Mouse (Mus musculus) c-Kit-negative CD71-positive TER-119-positive erythroid progenitor cells, embryonic 14.5 days (primary cell): ENCODE measurements around the gene Sowaha.

Source experiments
- DNase-seq: peaks from one replicate; pipeline ENCODE4 v3.0.0-alpha.2; 2013; ENCODE audit warnings: low read depth, low spot score

The Sowaha gene

DNA sequence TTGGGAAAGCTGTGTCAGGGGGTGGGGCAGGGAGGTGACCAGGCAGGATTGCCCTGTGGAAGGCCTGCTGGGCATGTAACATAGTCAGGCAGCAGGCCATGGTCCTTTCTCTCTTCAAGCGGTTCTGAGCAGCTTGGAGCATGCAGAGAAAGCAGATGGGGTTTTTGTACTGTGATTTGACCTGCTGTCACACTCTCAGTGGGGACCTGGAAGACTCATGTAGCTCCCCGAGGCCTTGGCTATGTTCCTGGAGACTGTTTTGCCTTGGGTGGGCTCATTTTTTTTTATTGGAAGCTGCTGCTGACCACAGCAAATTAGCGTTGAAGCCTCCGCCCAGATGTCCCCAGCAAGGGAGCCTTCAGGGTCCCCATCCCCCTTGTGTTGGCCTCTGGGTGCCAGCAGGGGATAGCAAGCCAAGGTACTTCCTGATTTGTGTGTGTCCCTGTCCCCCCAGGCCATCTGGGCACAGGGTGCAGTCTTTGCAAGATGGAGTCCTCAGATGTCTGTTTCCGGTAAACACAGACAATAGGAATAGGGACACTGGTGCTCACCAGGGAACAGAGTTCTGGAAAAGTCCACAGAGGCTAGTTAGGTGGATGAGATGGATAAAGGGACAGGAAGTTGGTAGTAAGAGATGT is 25.1 kb upstream of the Sowaha start:
- no peak for DNase-seq

DNA sequence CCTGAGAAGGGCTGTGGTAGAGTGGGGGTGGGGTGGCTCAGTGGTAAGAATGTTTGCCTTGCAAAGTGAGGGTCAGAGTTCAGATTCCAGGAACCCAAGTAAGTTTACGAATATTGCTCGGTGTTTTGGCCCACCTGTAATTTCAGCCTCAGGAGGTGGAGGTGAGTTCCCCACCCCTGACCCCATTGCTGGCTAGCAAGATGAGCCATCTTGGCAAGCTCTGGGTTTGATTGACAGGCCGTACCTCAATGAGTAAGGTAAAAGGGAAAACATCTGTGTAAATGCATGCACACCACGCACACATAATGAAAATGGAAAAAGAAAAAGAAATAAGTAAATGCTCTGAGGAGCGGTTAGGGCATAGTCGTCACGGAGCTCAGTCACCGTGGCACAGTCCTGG is 24.3 kb upstream of the Sowaha start:
- DNase-seq = no peak

DNA sequence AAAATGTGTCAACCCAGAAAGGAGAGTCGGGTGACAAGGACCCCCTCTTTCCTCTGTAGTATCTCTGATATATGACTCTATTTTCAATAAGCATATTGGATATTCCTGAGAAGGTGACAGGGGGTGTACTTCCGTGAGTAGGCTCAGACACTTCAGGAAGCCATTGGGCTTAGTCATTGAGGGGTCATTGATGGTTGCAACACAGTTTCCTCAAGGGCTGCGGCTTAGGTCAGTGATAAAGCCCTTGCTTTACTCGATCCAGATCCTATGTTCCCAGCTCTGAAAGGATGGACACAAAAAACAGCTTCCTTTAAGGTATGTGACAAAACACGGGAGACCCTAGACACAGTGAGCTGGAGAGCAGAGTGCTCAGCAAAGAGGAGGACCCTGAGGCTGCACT is 23.7 kb upstream of the Sowaha start:
- DNase-seq = no peak

DNA sequence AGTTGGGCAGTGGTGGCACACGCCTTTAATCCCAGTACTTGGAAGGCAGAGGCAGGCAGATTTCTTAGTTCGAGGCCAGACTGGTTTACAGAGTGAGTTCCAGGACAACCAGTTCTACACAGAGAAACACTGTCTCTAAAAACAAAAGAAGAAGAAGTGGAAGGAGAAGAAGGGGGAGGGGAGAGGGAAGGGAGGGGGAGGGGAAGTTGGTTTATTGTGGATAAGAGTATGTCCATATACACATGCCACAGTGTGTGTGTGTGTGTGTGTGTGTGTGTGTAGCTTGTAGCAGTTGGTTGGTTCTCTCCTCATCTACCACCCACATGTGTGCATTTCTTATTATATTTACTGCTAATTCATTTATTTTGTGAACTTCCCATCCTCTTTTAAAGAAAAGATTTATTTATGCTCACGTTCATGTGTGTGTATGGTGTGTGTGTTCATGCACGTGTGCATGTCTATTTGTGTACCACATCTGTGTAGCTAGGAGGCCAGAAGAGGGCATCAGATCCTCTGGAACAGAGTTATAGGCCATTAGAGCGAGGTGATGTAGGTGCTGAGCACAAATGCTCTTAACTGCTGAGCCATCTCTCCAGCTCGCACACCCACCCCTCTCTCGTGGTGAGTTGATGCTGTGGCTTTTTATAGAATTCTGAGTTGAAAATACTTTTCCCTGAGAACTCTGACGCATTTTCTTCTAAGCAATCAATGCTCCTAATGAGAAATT is 22.1 kb upstream of the Sowaha start:
- DNase-seq = no peak

DNA sequence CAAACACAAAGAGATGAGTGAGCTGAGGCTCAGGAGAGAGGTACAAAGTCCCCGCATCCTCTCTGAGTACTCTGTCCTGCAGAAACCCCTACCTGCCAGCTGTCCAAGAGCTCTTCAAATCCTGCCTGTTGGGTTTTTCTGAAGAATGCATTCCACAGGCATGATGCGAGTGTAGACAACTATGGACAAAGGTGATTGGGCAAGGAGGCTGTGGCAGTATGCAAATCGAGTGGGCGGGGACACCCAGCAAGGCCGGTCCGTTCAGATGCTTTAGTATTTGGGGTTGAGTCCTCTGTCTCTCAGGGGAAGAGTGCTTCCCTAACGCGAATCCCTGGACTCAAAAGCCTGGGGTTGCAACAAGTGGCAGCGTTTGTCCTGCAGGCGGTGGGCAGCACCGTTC is 20.5 kb upstream of the Sowaha start:
- no peak for DNase-seq

DNA sequence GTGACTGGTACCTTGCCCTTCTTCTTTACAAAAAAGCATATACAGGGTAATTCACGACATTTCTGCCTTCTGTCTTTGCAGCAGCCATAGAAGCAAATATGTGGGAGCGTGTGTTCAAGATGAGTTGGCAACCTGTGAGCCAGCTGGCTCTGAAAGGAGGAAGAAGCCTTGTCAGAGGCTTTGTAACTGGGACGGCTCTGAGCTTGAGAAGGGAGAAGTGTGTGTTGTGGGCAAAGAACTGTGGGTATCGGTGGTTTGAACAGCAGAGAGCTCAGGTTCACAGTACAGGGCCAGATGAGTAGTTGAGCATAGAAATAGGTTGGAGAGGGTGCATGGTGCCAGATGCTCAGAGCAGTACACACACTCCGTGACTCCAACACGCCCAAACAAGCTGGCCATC is 16.9 kb upstream of the Sowaha start:
- DNase-seq = no peak

DNA sequence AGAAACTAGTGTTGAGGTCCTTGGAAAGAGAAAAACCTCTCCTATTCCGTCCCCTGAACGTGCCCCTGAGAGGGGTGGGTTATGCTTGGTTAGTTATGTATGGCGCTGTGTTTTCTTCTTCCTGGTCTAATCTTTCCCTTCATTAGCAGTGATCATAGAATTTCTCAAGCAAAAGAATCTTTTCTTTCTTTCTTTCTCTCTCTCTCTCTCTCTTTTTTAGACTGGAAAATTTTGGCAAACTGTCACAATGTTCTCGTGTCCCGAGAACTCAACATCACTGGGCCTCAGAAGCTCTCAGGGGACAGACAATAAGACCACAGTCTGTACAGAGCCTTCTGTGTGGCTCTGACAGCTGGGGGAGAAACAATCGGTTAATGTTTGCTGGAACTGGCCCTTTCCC is 15.3 kb upstream of the Sowaha start:
- DNase-seq = no peak

DNA sequence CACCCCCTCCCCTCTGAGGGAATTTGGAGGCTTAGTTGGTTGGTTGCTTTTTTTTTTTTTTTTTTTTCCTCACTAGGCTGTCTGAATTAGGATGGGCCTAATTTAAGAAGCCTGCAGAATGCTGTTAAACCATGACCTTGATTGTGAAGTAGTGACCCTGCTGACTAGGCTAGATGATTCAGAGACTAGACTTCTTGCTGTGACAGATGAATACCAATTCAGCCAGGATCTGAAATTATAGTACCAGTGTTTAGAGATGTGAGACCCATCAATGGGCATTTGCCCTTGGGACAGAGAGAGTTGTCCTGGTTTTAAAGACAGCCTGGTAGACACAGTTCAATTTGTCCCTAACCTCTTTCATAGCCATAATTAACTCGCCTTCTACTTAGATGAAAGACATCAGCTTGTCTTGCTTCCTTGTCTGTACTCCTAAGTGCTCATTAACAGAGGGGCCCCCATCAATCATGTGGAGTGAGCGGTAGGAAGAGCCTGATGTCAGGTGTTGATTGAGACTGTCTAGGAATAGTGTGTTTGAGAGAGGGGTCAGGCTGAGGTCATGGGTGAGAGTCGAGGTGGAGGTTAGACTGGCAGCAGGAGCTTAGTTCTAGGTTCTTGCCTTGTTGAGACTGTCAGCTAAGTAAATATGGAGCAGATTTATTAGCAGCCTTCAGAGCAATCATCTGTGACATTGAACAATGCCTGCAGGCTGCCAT is 13.3 kb upstream of the Sowaha start:
- DNase-seq = no peak

DNA sequence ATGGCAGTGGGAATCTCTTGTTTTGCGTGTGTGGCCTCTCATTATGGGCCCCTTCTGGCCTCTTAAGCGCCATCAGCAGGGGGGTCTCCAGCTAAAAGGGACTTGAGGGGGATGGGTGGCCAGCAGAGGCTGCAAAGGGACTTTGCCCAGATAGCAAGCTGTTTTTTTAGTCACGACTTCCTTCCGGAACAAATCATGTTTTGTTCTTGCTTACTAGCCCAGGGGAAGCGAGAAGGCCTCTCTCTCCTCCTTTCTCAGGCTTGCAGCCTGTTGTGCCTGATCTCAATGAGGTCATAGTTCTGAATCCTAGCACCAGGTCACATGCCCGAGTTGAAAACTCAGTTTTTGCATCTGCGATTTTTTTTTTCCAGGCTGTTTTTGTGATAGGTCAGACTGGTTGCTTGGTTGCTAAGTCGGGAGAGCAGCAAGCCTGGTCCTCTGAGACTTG is 11.9 kb upstream of the Sowaha start:
- DNase-seq = no peak

DNA sequence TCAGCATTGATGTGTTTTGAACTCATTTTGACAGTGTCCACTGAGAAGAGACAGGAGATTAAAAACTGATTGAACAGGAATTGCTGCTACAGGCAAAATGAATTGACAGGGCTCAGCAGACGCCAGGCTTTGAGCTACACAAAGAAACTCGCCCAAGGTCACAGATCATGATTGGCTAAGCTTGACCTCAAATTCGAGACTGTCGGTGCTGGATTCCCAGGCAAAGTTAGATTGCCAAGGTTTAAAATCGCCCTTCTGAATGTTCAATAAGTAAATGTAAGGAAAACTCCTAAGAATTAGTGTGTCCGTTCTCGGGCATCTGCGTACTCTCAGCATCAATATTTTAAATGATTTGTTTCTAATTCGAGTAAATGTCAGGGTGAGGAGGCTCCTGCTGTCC is 9.3 kb upstream of the Sowaha start:
- no peak for DNase-seq

DNA sequence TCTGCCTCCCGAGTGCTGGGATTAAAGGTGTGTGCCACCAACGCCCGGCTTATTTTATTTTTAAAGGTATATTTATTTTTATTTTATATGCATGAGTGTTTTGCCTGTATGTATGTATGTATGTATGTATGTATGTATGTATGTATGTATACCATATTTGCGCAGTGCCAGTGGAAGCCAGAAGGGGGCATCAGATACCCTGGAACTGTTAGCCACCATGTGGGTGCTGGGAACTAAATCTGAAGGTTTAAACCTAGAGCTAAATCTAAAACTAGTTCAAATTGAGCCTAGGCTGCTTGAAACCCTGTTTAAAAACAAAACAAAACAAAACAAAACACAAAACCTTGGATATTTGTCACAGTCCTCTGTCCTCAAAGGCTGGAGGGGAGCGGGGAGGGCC is 8.9 kb upstream of the Sowaha start:
- no peak for DNase-seq

DNA sequence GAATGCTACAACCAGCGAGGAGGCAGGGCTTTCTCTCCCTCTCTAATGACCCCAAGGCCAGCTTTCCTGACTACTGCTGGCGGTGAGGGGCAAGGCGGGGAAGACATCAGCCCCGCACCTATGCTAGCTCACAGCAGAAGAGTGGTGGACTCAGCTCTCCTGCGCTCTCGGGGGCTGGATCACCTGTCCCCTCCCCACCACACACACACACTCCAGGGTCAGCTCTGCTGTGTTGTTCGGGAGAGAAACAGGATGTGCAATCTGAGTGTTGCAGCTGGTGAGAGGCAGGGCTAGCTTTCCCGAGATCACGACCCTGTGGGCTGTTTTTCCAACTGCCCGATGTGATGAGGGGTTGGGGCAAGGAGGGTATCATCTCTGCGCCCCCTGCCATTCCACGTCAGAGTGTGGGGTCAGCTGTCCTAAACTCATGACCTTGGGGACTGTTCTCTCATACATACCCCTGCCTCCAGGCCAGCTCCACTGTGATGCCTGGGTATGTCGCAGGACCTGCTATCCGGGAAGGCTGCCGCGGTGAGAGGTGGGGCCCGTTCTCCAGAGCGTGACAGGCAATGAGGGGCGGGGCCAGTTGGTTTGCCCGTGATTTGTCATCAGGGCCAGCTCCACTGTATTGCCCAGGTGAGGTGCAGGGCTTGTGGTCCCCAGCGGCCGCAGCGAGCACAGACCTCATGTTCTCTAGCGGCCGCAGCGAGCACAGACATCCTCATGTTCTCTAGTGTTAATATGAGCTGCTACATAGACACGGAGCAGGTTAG is 6.9 kb upstream of the Sowaha start:
- DNase-seq = no peak

DNA sequence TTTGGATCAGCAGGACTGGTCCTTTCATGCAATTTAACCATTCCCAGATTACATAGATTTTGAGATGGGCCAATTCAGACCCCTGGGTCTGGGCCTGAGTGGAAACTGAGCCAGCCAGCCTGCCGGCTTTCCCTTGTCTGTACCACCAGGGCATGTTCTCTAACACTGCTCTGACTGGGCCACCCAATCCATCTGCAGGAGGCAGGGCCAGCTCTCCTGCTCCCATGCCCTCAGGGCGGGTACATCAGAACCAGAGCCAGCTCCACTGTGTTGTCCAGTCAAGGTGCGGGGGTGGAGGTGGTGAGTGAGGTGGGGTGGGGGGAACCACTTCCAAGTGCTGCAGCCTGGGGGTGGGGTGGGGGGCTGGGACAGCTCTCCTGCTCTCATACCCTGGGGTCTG is 6.3 kb upstream of the Sowaha start:
- no peak for DNase-seq

DNA sequence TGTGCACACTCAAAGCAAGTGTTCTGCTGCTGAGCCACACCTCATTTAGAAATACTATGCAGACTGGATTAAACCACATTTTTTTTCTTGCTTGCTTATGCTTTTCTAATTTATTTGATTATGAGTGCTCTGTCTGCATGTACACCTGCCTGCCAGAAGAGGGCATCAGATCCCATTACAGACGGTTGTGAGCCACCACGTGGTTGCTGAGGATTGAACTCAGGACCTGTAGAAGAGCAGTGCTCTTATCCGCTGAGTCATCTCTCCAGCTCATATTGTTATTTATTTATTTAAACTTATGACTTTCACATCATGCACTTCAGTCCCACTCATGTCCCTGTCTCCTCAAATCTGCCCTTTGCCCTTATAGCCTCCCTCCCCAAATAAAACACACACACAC is 5.6 kb upstream of the Sowaha start:
- no peak for DNase-seq

DNA sequence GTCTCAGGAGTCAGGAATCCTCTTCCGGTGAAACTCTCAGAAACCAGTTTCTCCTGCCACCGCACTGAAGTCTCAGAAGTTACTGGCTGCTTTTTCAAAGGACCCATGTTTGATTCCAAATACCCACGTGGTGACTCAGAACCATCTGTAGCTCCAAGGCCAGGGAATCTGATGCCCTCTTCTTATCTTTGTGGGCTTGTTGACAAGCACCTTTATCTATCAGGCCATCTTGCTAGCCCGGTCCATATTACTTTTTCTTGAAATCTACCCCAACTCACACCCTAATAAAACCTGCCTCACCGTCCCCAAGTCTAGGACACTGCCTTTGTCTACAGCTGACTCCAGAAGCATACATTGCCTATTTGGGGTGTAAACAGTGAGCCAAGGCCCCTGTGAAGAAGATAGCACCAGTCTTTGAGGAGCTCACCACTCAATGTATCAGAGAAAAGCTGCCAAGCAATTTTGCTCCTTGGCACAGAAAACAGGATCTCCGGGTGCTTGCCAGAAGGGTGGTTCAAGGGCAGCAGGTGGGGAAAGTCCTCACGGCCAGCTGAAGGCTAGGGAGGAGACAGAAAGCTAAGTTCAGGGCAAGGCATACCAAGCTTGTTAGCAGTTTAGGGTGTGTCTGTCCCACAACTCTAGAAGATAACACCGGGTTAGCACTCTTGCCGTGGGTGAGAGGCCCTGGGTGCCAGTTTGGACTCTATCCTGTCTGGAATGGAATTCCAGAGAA is 3.3 kb upstream of the Sowaha start:
- DNase-seq = peak; percentile 73

DNA sequence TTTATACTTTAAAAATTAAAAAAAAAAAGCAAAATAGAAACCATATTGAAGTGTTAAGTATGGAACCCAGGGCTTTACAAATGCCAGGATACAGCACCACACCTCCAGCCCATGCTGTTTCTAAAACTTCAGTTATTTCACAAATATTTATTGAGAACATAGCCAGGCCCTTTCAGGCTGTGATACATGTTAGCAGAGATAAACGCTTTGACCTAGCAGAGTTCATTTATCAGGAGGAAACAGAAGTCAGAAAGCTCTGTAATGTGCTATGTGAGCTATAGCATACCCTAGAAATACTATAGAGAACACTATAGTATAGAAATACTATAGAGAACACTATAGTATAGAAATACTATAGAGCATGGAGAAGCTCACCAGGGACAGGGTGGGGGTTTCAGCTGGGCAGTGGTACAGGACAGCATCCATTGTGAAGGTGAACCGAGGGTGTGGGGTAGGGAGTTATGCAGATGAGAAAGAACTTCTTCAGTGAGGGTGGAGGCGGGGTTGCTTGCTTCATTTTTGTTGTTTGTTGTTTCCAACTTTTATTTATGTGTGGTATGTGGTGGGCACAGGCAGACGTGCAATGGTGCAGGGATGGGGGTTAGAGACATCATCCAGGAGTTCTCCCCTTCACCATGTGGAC is 1.1 kb upstream of the Sowaha start:
- DNase-seq = peak; percentile 69

DNA sequence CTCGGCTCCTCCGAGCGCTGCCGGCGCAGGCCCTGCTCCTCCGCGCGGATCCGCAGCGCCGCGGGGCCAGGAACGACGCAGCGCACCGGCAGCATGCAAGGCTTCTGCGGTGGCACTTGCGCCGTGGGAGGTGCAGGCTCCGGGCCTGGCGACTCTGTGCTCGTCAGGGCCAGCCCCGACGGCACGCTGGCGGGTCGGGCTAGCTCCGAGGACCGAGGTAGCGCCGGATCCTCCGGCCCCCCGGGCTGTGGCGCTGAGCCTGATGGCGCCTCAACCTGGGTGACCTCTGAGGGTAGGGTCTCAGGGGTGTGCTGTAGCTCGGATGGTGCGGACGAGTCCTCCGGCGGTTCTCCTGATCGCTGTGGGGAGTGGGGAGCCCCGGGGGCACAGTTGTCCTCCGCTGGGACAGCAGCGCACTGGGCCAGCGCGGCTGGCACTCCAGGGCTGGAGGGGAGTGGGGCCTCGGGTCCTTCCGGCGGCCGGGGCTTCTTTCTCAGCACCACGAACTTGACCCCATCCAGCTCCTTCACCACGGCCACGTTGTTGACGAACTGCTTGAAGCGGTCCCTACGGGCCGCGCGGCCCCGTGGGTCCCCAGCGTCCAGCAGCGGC is 797 bp downstream of the Sowaha start:
- DNase-seq = no peak

DNA sequence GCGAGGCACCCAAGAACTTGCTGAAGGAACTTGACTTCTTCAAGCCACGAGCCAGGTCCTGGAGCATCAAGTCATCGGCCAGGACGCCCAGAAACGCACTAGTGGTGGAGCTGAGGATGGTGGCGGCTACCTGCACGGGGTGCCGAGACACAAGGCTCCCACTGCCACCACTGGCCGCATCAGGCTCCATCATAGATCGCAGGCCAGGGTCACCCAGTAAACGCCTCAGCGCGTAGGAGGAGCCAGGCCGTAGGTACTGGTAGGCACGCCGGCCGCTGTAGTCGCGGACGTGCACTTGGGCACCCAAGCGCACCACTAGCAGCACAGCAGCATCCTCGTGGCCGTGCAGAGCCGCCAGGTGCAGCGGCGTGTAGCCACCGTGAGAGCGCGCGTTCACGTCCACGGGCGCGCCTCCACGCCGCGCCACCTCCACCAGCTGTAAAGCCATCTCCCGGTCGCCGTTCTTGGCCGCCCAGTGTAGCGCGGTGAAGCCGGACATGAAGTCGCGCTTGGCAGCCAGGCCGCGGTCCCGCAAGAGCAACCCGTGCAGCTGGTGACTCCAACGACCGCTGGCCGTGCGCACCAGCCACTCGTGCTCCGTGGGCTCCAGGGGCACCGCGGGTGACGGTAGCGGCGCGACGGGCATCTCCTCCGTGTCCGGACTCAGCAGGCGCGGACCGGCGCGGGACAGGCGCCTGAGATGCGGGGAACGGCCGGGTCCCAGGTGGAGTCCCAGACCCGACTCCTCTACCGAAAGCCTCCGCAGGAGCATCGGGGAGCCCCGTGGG is 1.5 kb downstream of the Sowaha start:
- no peak for DNase-seq

DNA sequence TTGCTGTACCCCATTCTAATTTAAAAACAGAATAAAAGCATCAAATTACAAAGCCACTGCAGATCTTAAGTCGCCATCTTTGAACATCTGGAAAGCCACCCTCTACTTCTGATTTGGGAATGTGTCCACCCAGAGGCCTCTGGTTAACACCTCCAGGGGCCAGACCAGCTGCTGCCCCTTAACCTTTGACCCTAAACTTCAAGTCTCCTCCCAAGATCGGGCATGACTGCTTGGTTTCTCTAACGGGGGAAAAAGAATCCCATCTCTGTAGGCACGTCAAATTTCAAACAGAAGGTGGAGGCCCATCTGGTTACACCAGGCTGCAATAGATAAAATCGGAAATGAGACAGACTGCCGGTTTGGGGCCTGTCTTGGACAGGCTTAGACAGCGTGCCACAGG is 2.2 kb downstream of the Sowaha start:
- no peak for DNase-seq

DNA sequence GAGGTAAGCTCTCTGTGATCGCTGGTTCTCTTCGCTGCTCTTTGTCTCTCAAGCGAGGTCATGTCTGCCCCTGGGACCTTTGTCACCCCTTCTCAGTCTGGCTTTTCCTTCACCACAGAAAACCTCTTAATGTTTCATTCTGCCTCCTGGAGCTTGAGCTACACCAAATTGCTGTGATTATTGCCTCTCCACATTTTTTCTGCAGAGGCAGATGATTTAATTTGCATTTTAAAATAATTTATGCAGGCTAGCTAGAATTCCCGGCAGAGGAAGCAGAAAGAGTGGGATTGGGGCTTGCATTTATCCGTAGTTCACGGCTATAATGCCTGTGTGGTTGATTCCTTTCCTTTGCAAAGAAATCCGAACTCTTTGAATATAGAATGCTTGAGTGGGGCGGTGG is 4.5 kb downstream of the Sowaha start:
- DNase-seq = no peak
